Comparison of ENCODE assay signal across 1 mouse cellular context in genomic region chr15:82341675-82342542, GRCm38 (mm10).
TF ChIP-seq lines count a peak whose summit lies in the region.

No protein-coding gene starts in this region.

TF ChIP-seq in MEL, 35 proteins besides CTCF, POLR2A, EP300 and RAD21 (continued from another document):
- TF ChIP-seq MEF2A (IDR thresholded peaks at IDR 0.05; ENCODE audit: extremely low read depth, insufficient replicate concordance, low read depth, low read length, poor library complexity, severe bottlenecking), result peak; percentile 78; the same call in 1 of the 2 replicates
- TF ChIP-seq USF2 (IDR thresholded peaks at IDR 0.05; ENCODE audit: borderline replicate concordance in 1 of 2, insufficient read depth in 1 of 2, low read depth in 1 of 2, low read length in 2 of 2), result no peak
- TF ChIP-seq ETS1 (IDR thresholded peaks at IDR 0.05; ENCODE audit: low read depth, low read length), result peak; percentile 100
- peak; percentile 92 for TF ChIP-seq MAX (IDR thresholded peaks at IDR 0.05; ENCODE audit: low read length)
- TF ChIP-seq RCOR1 (IDR thresholded peaks at IDR 0.05; ENCODE audit: low read depth, low read length), result peak; percentile 92
- peak; percentile 95 for TF ChIP-seq SIN3A (IDR thresholded peaks at IDR 0.05; ENCODE audit: low read length)
- peak; percentile 88 for TF ChIP-seq MAFK (IDR thresholded peaks at IDR 0.05; ENCODE audit: borderline replicate concordance, low read depth, low read length)
- peak; percentile 100 for TF ChIP-seq TAL1 (IDR thresholded peaks at IDR 0.05; ENCODE audit: low read length)
- peak; percentile 99 for TF ChIP-seq MYC (IDR thresholded peaks at IDR 0.05; ENCODE audit: low read depth, low read length)
- peak; percentile 100 for TF ChIP-seq TCF12 (IDR thresholded peaks at IDR 0.05; ENCODE audit: low read depth, low read length)
- TF ChIP-seq UBTF (IDR thresholded peaks at IDR 0.05; ENCODE audit: borderline replicate concordance, insufficient read depth, low read depth, low read length), result no peak
- TF ChIP-seq TBP (IDR thresholded peaks at IDR 0.05; ENCODE audit: low read depth, low read length), result peak; percentile 95
- no peak for TF ChIP-seq SMC3 (IDR thresholded peaks at IDR 0.05; ENCODE audit: low read depth, low read length)
- TF ChIP-seq KAT2A (conservative IDR thresholded peaks at IDR 0.05; ENCODE audit: low read depth, low read length), result peak; percentile 58
- peak; percentile 89 for TF ChIP-seq MXI1 (IDR thresholded peaks at IDR 0.05; ENCODE audit: low read depth, low read length)
- peak; percentile 77 for TF ChIP-seq USF1 (IDR thresholded peaks at IDR 0.05; ENCODE audit: low read depth, low read length)
- peak; percentile 85 for TF ChIP-seq ELF1 (IDR thresholded peaks at IDR 0.05; ENCODE audit: low read depth, low read length)
- peak; percentile 96 for TF ChIP-seq BHLHE40 (IDR thresholded peaks at IDR 0.05; ENCODE audit: borderline replicate concordance, low read depth, low read length)
- peak; percentile 94 for TF ChIP-seq MAZ (IDR thresholded peaks at IDR 0.05; ENCODE audit: low read depth, low read length)
- no peak for TF ChIP-seq GABPA (IDR thresholded peaks at IDR 0.05; ENCODE audit: low read depth, low read length)
- TF ChIP-seq POLR2AphosphoS2 (IDR thresholded peaks at IDR 0.05; ENCODE audit: low read length), result peak; percentile 94
